Mouse (Mus musculus): Measurements from ENCODE around the gene Ttc28. TPM values are rescaled to one million over a fixed set of nuclear protein-coding genes. Genes with fewer than 3 reads are reported as not detected.

Ttc28 gene
- total RNA-seq, 1 experiment = 5.8 TPM

DNA sequence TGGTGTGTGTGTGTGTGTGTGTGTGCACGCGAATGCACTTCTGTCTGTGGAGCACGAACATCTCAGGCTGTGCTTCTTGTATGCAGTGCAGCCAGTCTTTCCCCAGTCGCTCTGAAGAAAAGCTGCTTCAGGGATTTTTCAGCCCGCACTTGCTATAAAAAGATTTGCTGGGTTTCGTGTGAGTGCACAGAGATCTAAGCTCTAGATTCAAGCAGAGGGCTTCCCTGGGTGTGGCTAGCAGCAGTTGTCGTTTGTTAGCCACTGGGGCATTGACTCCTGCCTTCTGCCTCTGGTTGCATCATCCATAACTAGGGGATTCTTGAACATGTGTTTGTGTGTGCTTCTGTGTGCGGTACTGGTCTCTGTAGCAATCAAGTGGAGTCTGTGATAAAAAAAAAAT lies 175.9 kb downstream of the Ttc28 start:
- in situ Hi-C loops (cut with MboI; ENCODE audit: low sequenced_read_pairs in 2 of 2, unreplicated experiment in 2 of 2) = no loop called here
- no peak overlapping the region for H3K4me3 ChIP-seq (ENCODE audit: insufficient read depth in 1 of 2, low read depth in 1 of 2, low read length in 2 of 2, poor library complexity in 1 of 2, severe bottlenecking in 1 of 2)
- no peak overlapping the region for H3K27ac ChIP-seq (ENCODE audit: insufficient read depth, low read depth, low read length, poor library complexity, severe bottlenecking)
- no peaks in the 10 kb centered on the region for H3K9me3 ChIP-seq (ENCODE audit: control insufficient read depth, insufficient read depth, low read depth, low read length)
- H3K4me1 ChIP-seq (ENCODE audit: control insufficient read depth in 2 of 2, insufficient read depth in 2 of 2, low read length in 2 of 2, poor library complexity in 1 of 2) = no peaks in the 10 kb centered on the region
- no peak for DNase-seq (ENCODE audit: low read depth, low spot score)
- H3K9ac ChIP-seq (ENCODE audit: insufficient read depth, low read depth, low read length, poor library complexity, severe bottlenecking) = no peak overlapping the region
- no peaks in the 10 kb centered on the region for H3K36me3 ChIP-seq (ENCODE audit: control insufficient read depth, insufficient read depth, low read length, poor library complexity, severe bottlenecking)
- no peak for TF ChIP-seq ZC3H11A (IDR thresholded peaks at IDR 0.05; ENCODE audit: borderline replicate concordance, low read depth, low read length)

DNA sequence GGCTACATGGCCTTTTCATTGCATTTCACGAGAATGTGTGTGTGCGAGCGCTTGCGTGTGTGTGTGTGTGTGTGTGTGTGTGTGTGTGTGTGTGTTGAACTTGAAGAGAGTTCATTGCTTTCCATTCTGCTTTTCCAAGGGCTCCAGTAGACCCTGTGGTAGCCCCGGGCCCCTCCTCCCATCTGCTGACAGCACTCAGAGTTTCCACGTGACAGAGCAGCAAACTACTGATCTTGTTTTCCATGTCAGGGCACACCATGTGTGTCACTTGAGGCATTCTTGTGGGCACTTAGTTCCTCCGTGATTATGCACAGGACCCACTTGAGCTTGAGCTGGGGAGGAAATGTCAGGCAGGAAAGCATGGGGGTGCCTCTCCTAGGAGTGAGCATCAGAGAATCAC lies 177.5 kb downstream of the Ttc28 start:
- Histone ChIP-seq H3K27ac (ENCODE audit: insufficient read depth, low read depth, low read length, poor library complexity, severe bottlenecking) (no peak overlapping the region), H3K36me3 (ENCODE audit: control insufficient read depth, insufficient read depth, low read length, poor library complexity, severe bottlenecking) (no peaks in the 10 kb centered on the region), H3K9me3 (ENCODE audit: control insufficient read depth, insufficient read depth, low read depth, low read length) (no peaks in the 10 kb centered on the region), H3K4me1 (ENCODE audit: control insufficient read depth in 2 of 2, insufficient read depth in 2 of 2, low read length in 2 of 2, poor library complexity in 1 of 2) (no peaks in the 10 kb centered on the region), H3K9ac (ENCODE audit: insufficient read depth, low read depth, low read length, poor library complexity, severe bottlenecking) (no peak overlapping the region), H3K4me3 (ENCODE audit: insufficient read depth in 1 of 2, low read depth in 1 of 2, low read length in 2 of 2, poor library complexity in 1 of 2, severe bottlenecking in 1 of 2) (no peak overlapping the region)
- TF ChIP-seq ZC3H11A (IDR thresholded peaks at IDR 0.05; ENCODE audit: borderline replicate concordance, low read depth, low read length) (no peak), HCFC1 (IDR thresholded peaks at IDR 0.05; ENCODE audit: borderline replicate concordance, insufficient read depth, low read length) (no peak), MAFK (IDR thresholded peaks at IDR 0.05; ENCODE audit: insufficient read depth, low read depth, low read length) (no peak), CHD2 (IDR thresholded peaks at IDR 0.05; ENCODE audit: low read depth, low read length) (no peak)
- in situ Hi-C loops (cut with MboI; ENCODE audit: low sequenced_read_pairs in 2 of 2, unreplicated experiment in 2 of 2) = no loop called here
- DNase-seq (ENCODE audit: low read depth, low spot score) = no peak

DNA sequence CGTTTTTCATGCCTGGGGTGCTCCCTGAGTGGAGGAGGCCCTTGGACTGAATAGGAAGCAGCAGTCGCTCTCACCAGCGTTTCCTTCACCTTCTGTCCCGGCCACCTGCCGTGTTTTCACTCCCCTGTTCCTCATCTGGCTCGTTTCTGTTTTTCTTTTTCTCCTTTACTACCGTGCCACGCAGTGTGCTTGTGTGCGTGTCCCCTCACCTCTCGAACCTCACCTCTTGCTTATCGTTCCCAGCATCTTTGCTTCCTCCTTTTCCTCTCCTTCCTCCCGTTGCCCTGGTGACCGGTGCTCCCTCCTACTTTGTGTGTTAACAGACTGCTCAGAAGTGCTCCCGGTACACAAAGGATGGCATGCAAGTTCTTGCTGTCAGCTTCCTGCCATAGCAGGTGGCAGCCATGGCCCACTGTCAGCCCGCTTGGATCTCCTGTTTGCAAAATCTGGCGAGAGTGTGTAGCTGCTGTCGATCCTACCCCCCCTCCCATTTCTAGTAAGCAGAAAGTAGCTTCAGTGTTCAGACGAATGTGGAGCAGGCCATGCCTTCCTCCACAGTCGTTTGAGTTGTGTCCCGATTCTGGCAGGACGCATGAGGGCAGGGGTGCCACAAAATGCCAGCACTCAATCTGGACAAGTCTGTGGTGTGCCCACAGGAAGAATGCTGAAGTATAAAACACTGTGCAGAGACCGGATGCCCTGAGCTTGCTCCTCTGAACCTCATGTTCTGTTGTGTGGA lies 179.0 kb downstream of the Ttc28 start:
- TF ChIP-seq MAFK (IDR thresholded peaks at IDR 0.05; ENCODE audit: insufficient read depth, low read depth, low read length) (no peak), ZC3H11A (IDR thresholded peaks at IDR 0.05; ENCODE audit: borderline replicate concordance, low read depth, low read length) (no peak), ZNF384 (IDR thresholded peaks at IDR 0.05; ENCODE audit: low read depth, low read length) (no peak), CHD2 (IDR thresholded peaks at IDR 0.05; ENCODE audit: low read depth, low read length) (no peak), HCFC1 (IDR thresholded peaks at IDR 0.05; ENCODE audit: borderline replicate concordance, insufficient read depth, low read length) (no peak)
- Histone ChIP-seq H3K4me3 (ENCODE audit: insufficient read depth in 1 of 2, low read depth in 1 of 2, low read length in 2 of 2, poor library complexity in 1 of 2, severe bottlenecking in 1 of 2) (no peak overlapping the region), H3K4me1 (ENCODE audit: control insufficient read depth in 2 of 2, insufficient read depth in 2 of 2, low read length in 2 of 2, poor library complexity in 1 of 2) (peaks cover 0 to 4% of the 10 kb centered on the region in 2 experiments; a peak in 2 of 4 replicates), H3K9ac (ENCODE audit: insufficient read depth, low read depth, low read length, poor library complexity, severe bottlenecking) (no peak overlapping the region), H3K27ac (ENCODE audit: insufficient read depth, low read depth, low read length, poor library complexity, severe bottlenecking) (no peak overlapping the region), H3K9me3 (ENCODE audit: control insufficient read depth, insufficient read depth, low read depth, low read length) (no peaks in the 10 kb centered on the region), H3K36me3 (ENCODE audit: control insufficient read depth, insufficient read depth, low read length, poor library complexity, severe bottlenecking) (no peaks in the 10 kb centered on the region; the same call in 1 of the 2 replicates)
- no peak for DNase-seq (ENCODE audit: low read depth, low spot score)
- in situ Hi-C loops (cut with MboI; ENCODE audit: low sequenced_read_pairs in 2 of 2, unreplicated experiment in 2 of 2) = no loop called here

DNA sequence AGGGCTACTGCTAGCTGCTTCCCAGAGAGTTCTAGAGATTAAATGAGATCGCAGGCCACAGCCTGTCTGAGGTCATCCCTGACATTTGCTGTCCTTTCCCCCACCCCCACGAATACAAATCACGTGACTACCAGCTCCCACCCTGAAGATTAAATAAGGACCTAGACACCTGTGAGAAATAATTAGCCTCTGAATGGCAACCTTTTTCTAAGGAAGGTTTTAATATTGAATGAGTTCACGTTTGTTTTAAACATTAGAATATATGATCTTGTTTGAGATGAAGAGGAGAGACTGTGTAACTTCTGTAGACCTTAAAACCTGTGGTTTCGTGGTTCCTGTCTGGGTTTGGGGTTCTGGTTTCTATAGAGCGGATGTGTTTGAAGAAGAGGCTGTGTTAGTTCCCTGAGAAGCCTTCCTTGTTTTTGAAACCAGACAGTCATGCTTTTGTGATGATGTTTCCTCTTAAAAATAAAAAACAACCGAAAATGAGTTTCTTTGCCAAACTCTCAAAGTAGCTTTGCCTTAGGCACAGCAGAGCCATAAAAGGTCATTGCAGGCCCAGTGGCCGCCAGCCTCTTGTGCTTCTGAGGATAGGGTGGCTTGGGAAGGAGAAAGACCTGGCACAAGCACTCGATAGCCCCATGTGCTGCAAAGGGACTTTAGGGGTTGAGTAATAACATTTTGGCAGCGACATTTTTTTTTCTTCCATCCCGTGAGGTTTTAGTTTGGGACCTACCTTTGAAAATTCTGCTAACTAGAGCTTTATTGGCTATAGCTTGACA lies 179.7 kb downstream of the Ttc28 start:
- TF ChIP-seq MAFK (IDR thresholded peaks at IDR 0.05; ENCODE audit: insufficient read depth, low read depth, low read length) (no peak), ZNF384 (IDR thresholded peaks at IDR 0.05; ENCODE audit: low read depth, low read length) (no peak), HCFC1 (IDR thresholded peaks at IDR 0.05; ENCODE audit: borderline replicate concordance, insufficient read depth, low read length) (no peak)
- no peaks in the 10 kb centered on the region for H3K9me3 ChIP-seq (ENCODE audit: control insufficient read depth, insufficient read depth, low read depth, low read length)
- peaks cover 0 to 8% of the 10 kb centered on the region in 2 experiments; a peak in 2 of 4 replicates for H3K4me1 ChIP-seq (ENCODE audit: control insufficient read depth in 2 of 2, insufficient read depth in 2 of 2, low read length in 2 of 2, poor library complexity in 1 of 2)
- no peak for DNase-seq (ENCODE audit: low read depth, low spot score)
- H3K27ac ChIP-seq (ENCODE audit: insufficient read depth, low read depth, low read length, poor library complexity, severe bottlenecking) = no peak overlapping the region
- no peak overlapping the region for H3K4me3 ChIP-seq (ENCODE audit: insufficient read depth in 1 of 2, low read depth in 1 of 2, low read length in 2 of 2, poor library complexity in 1 of 2, severe bottlenecking in 1 of 2)
- H3K36me3 ChIP-seq (ENCODE audit: control insufficient read depth, insufficient read depth, low read length, poor library complexity, severe bottlenecking) = no peaks in the 10 kb centered on the region; the same call in 1 of the 2 replicates
- in situ Hi-C loops (cut with MboI; ENCODE audit: low sequenced_read_pairs in 2 of 2, unreplicated experiment in 2 of 2) = no loop called here
- no peak overlapping the region for H3K9ac ChIP-seq (ENCODE audit: insufficient read depth, low read depth, low read length, poor library complexity, severe bottlenecking)
